Mouse (Mus musculus) testis, adult 2 months (tissue): ENCODE measurements around the gene Osbpl9.

Experiments used
- CTCF ChIP-seq: fragments of 200-500 bp; IDR thresholded peaks from 2 replicates; pipeline ENCODE4 v1.5.1; 2012; ENCODE audit warnings: low read depth, mild to moderate bottlenecking, inconsistent platforms, low read length, moderate library complexity; ENCODE audit not compliant: control insufficient read depth, insufficient read depth, insufficient replicate concordance
- POLR2A ChIP-seq: fragments of 200-500 bp; IDR thresholded peaks from 2 replicates; pipeline ENCODE4 v1.6.1; 2012; ENCODE audit warnings: low read depth, mild to moderate bottlenecking, inconsistent platforms, low read length, moderate library complexity; ENCODE audit not compliant: control insufficient read depth

- no peak for TF ChIP-seq CTCF
- no peak for TF ChIP-seq POLR2A
These were observed 137.1 kb downstream of the Osbpl9 start for GRCm38 (mm10) chr4:109064941-109065340.
